Mouse (Mus musculus) testis, adult 2 months (tissue): ENCODE data around the gene Hist1h4f.
"Not testable (repeated sequence)": the region's sequence is repeated elsewhere in the genome, so short reads cannot be mapped to it uniquely, and the experiment has no call there.

Experiments
- CTCF ChIP-seq: fragments of 200-500 bp; IDR thresholded peaks from 2 replicates; pipeline ENCODE4 v1.5.1; 2012; ENCODE audit warnings: low read depth, mild to moderate bottlenecking, inconsistent platforms, low read length, moderate library complexity; ENCODE audit not compliant: control insufficient read depth, insufficient read depth, insufficient replicate concordance
- POLR2A ChIP-seq: fragments of 200-500 bp; IDR thresholded peaks from 2 replicates; pipeline ENCODE4 v1.6.1; 2012; ENCODE audit warnings: low read depth, mild to moderate bottlenecking, inconsistent platforms, low read length, moderate library complexity; ENCODE audit not compliant: control insufficient read depth

DNA sequence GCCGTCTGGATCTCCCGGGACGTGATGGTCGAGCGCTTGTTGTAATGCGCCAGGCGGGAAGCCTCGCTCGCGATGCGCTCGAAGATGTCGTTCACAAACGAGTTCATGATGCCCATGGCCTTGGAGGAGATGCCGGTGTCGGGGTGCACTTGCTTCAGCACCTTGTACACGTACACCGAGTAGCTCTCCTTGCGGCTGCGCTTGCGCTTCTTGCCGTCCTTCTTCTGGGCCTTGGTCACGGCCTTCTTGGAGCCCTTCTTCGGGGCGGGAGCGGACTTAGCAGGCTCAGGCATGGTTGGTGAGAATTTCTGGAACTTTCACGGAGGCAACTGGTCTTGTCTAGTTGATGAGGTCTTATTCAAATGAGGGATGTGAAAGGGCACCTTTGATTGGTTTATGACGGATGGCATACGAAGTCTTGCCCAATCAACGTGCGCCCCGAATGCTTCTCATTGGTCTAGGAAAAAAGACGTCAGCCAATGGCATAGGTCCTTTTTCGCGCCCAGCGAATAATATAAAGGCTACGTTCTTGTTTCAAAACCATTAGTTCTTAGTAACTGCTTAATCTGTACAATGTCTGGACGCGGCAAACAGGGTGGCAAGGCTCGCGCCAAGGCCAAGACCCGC is 22.6 kb upstream of the Hist1h4f start, which contains the start of the genes Hist1h2bf and Hist1h2ad:
- TF ChIP-seq CTCF, POLR2A: not testable (repeated sequence)
